Mouse (Mus musculus): ENCODE measurements at regions not wholly inside any gene's neighbourhood (a gene's known extent, or its start where the extent isn't known, plus 50 kb on each side); places are given as distances from the start of the nearest gene placed in this dataset.

- DNase-seq (ENCODE audit: low read depth, low spot score), result no peak
Measured at GRCm38 (mm10) chr15:97578046-97578445, 127.6 kb downstream of the Rpap3 start.

- DNase-seq (ENCODE audit: low read depth, low spot score), result no peak
Measured at GRCm38 (mm10) chr15:97577196-97577595, 128.4 kb downstream of the Rpap3 start.

GRCm38 (mm10) chr15:97572639-97573038 lies 133.0 kb downstream of the Rpap3 start:
- no peak for DNase-seq (ENCODE audit: low read depth, low spot score)

GRCm38 (mm10) chr15:97571885-97572284 lies 133.7 kb downstream of the Rpap3 start:
- no peak for DNase-seq (ENCODE audit: low read depth, low spot score)

- peak; percentile 87 for DNase-seq (ENCODE audit: low read depth, low spot score)
Measured at GRCm38 (mm10) chr15:97560096-97560495, 145.5 kb downstream of the Rpap3 start.

GRCm38 (mm10) chr15:97558725-97559124 lies 146.9 kb downstream of the Rpap3 start:
- DNase-seq (ENCODE audit: low read depth, low spot score), result no peak

GRCm38 (mm10) chr15:97548354-97548753 lies 157.3 kb downstream of the Rpap3 start:
- no peak for DNase-seq (ENCODE audit: low read depth, low spot score)

- DNase-seq (ENCODE audit: low read depth, low spot score), result no peak
Measured at GRCm38 (mm10) chr15:97545034-97545433, 160.6 kb downstream of the Rpap3 start.

GRCm38 (mm10) chr15:97541646-97542045 lies 164.0 kb downstream of the Rpap3 start:
- no peak for DNase-seq (ENCODE audit: low read depth, low spot score)

GRCm38 (mm10) chr15:97536145-97536544 lies 169.5 kb downstream of the Rpap3 start:
- no peak for DNase-seq (ENCODE audit: low read depth, low spot score)

- DNase-seq (ENCODE audit: low read depth, low spot score), result no peak
Measured at GRCm38 (mm10) chr15:97534878-97535277, 170.7 kb downstream of the Rpap3 start.

- DNase-seq (ENCODE audit: low read depth, low spot score), result no peak
Measured at GRCm38 (mm10) chr15:97533553-97534291, 171.9 kb downstream of the Rpap3 start.

GRCm38 (mm10) chr15:97532346-97532910 lies 173.2 kb downstream of the Rpap3 start:
- DNase-seq (ENCODE audit: low read depth, low spot score), result peak; percentile 23

GRCm38 (mm10) chr15:97528291-97529050 lies 177.2 kb downstream of the Rpap3 start:
- DNase-seq (ENCODE audit: low read depth, low spot score), result peak; percentile 69

GRCm38 (mm10) chr15:97520395-97520794 lies 185.2 kb downstream of the Rpap3 start:
- no peak for DNase-seq (ENCODE audit: low read depth, low spot score)

GRCm38 (mm10) chr15:97519919-97520345 lies 185.7 kb downstream of the Rpap3 start:
- no peak for DNase-seq (ENCODE audit: low read depth, low spot score)

- no peak for DNase-seq (ENCODE audit: low read depth, low spot score)
Measured at GRCm38 (mm10) chr15:97517926-97518325, 187.7 kb downstream of the Rpap3 start.

- DNase-seq (ENCODE audit: low read depth, low spot score), result no peak
Measured at GRCm38 (mm10) chr15:97517188-97517587, 188.4 kb downstream of the Rpap3 start.

- no peak for DNase-seq (ENCODE audit: low read depth, low spot score)
Measured at GRCm38 (mm10) chr15:97515773-97516172, 189.9 kb downstream of the Rpap3 start.

GRCm38 (mm10) chr15:97507656-97508306 lies 197.8 kb downstream of the Rpap3 start:
- no peak for DNase-seq (ENCODE audit: low read depth, low spot score)

GRCm38 (mm10) chr15:97507176-97507575 lies 198.4 kb downstream of the Rpap3 start:
- no peak for DNase-seq (ENCODE audit: low read depth, low spot score)

- no peak for DNase-seq (ENCODE audit: low read depth, low spot score)
Measured at GRCm38 (mm10) chr15:97505715-97506114, 199.9 kb downstream of the Rpap3 start.
